Mouse (Mus musculus): ENCODE measurements at regions not wholly inside any gene's neighbourhood (a gene's known extent, or its start where the extent isn't known, plus 50 kb on each side); places are given as distances from the start of the nearest gene placed in this dataset.

DNA sequence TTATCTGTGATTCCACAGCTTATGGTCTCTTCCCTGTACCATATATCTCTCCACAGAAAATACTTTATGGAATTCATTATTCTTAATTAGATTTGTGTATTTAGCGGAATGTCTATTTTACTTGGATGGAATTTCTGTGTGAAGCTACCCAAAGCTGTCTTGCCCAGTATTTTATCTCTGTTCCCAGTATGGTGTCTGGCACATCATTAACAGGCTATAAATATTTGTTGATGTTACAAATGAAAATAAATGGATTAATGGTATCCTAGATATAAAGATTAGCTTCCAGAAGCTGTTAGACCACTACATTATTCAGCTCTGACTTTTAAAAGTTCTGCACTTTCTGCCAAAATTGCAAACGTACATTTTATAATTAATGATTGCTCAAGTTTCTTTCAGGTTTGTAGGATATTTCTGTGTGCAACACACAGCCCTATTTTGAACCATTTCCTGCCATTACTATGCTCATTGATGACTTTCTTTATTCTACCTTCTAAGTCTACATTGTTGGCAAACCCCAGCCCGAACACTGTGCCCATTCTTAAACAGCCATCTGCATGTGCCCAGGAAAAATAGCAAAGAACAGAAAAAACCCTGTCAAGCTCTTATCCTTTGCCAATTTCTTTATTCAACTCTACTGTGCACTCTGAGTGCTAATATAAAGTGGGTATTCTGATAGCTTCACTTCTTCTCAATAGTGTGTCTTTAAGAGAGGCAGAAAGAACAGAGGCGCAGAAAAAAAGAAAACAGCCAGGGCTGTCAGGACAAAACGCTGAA lies 1066.7 kb downstream of the Tecrl start:
- DNase-seq (ENCODE audit: low spot score in 2 of 2) = peak in 1 of 2 experiments; percentile 21
- Histone ChIP-seq H3K27ac (no peak overlapping the region), H3K4me3 (no peak overlapping the region)
- no peak for TF ChIP-seq CTCF (conservative IDR thresholded peaks at IDR 0.05)

- no peak for TF ChIP-seq CTCF (conservative IDR thresholded peaks at IDR 0.05)
- no peak for DNase-seq (ENCODE audit: low spot score in 2 of 2)
- Histone ChIP-seq H3K27ac (no peak overlapping the region), H3K4me3 (no peak overlapping the region)
Observed at GRCm38 (mm10) chr5:82253356-82254104, 1101.5 kb downstream of the Tecrl start.

DNA sequence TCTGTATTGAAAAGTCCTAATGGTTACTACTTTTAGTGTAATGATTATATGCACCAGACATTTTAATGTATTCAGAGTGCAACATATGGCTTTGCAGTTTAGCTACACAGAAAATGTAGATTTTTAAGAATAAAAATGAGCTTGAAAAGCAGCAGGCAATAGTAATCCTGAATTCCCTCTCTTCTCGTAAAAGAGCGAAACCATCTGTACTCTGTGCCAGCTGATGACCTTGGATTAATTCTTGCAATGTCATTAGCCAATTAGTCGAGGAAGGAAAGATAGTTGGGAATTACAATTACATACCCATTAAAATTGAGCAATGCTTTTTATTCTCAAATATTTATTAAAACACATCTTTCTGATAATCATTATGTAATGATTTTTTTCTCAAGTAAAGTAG lies 1128.7 kb downstream of the Tecrl start:
- DNase-seq (ENCODE audit: low spot score in 2 of 2) = no peak
- Histone ChIP-seq H3K27ac (no peak overlapping the region), H3K4me3 (no peak overlapping the region)
- TF ChIP-seq CTCF (conservative IDR thresholded peaks at IDR 0.05) = no peak

- TF ChIP-seq CTCF (conservative IDR thresholded peaks at IDR 0.05) = no peak
- no peak overlapping the region for H3K4me3 ChIP-seq
- DNase-seq (ENCODE audit: low spot score in 2 of 2) = no peak
Observed at GRCm38 (mm10) chr5:82223622-82224021, 1131.4 kb downstream of the Tecrl start.

DNA sequence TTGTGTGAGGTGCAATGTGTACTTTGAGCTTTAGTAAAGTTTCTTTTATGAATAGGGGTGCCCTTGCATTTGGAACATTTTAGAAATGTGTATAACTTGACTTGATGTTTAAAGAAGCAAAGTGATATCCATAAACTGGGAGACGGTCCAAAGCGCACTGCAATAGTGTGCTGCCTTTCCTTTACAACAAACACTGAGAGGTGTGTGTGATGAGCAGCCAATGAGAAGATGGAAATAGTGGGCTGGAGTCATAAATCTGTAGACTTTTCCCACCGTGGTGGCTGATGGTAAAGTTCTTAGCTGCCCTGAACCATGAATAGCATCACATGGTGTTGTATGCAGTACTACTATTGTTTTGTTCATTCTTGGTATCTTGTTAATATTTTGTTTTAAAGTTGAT lies 1151.4 kb downstream of the Tecrl start:
- TF ChIP-seq CTCF (conservative IDR thresholded peaks at IDR 0.05) = no peak
- no peak for DNase-seq (ENCODE audit: low spot score in 2 of 2)
- Histone ChIP-seq H3K4me3 (no peak overlapping the region), H3K27ac (no peak overlapping the region)

More at GRCm38 (mm10) chr5:82223622-82224021, 1131.4 kb downstream of the Tecrl start:
- H3K27ac ChIP-seq = no peak overlapping the region
